Mouse (Mus musculus) stomach, postnatal 0 days (tissue): ENCODE measurements at regions not wholly inside any gene's neighbourhood (a gene's known extent, or its start where the extent isn't known, plus 50 kb on each side); places are given as distances from the start of the nearest gene placed in this dataset.

Experiments
- CTCF ChIP-seq: IDR thresholded peaks from 2 replicates; pipeline ENCODE4 v1.5.1; 2016; ENCODE audit warnings: antibody characterized with exemption, low read depth, mild to moderate bottlenecking, moderate library complexity
- EP300 ChIP-seq: optimal IDR thresholded peaks from 2 replicates; pipeline ENCODE3; 2016; ENCODE audit warnings: antibody characterized with exemption

GRCm38 (mm10) chr16:71709684-71710083 is 598.4 kb upstream of the Robo1 start:
- no peak for TF ChIP-seq CTCF
- no peak for TF ChIP-seq EP300
